Mouse (Mus musculus): Measurements from ENCODE around the gene Plekhf1. TPM values are rescaled to one million over a fixed set of nuclear protein-coding genes. Genes with fewer than 3 reads are reported as not detected.

Gene Plekhf1
- polyA plus RNA-seq, 1 experiment from 2014 or later = 3.0 TPM

GRCm38 (mm10) chr7:38226226-38226625, 1.6 kb downstream of the Plekhf1 start:
- DNase-seq (ENCODE audit: low spot score) (no peak), ATAC-seq (replicated peaks; ENCODE audit: insufficient number of reproducible peaks, low FRiP score, low TSS enrichment, low read depth) (no peak)
- Histone ChIP-seq H3K4me1 (ENCODE audit: control insufficient read depth, insufficient read depth, low read length) (no peaks in the 10 kb centered on the region), H3K9me3 (replicated peaks; ENCODE audit: control insufficient read depth, low read length) (no peaks in the 10 kb centered on the region), H3K9ac (replicated peaks; ENCODE audit: low read length) (no peak overlapping the region), H3K4me2 (ENCODE audit: low read depth, low read length) (no peak overlapping the region), H3K27me3 (ENCODE audit: control insufficient read depth, insufficient read depth, low read length) (peaks cover 4% of the 10 kb centered on the region), H3K36me3 (replicated peaks; ENCODE audit: control insufficient read depth, insufficient read depth, low read depth, low read length) (0 out of 2 replicates have a peak, but pooled peaks cover 2% of the 10 kb centered on the region), H3K27ac (replicated peaks; ENCODE audit: low read depth, low read length) (no peak overlapping the region), H3K4me3 (ENCODE audit: low read depth, low read length) (no peak overlapping the region)
- WGBS = 66% methylated on average over 2 of the region's 2 CpGs

GRCm38 (mm10) chr7:38224577-38225369, 3.0 kb downstream of the Plekhf1 start:
- no peak for DNase-seq (ENCODE audit: low spot score)
- Histone ChIP-seq H3K36me3 (replicated peaks; ENCODE audit: control insufficient read depth, insufficient read depth, low read depth, low read length) (0 out of 2 replicates have a peak, but pooled peaks cover 2% of the 10 kb centered on the region), H3K27ac (replicated peaks; ENCODE audit: low read depth, low read length) (no peak overlapping the region), H3K4me2 (ENCODE audit: low read depth, low read length) (no peak overlapping the region), H3K4me1 (ENCODE audit: control insufficient read depth, insufficient read depth, low read length) (no peaks in the 10 kb centered on the region), H3K9ac (replicated peaks; ENCODE audit: low read length) (no peak overlapping the region), H3K4me3 (ENCODE audit: low read depth, low read length) (no peak overlapping the region), H3K27me3 (ENCODE audit: control insufficient read depth, insufficient read depth, low read length) (no peaks in the 10 kb centered on the region), H3K9me3 (replicated peaks; ENCODE audit: control insufficient read depth, low read length) (no peaks in the 10 kb centered on the region)
- WGBS = 85% methylated on average over 13 of the region's 13 CpGs
- no peak for ATAC-seq (replicated peaks; ENCODE audit: insufficient number of reproducible peaks, low FRiP score, low TSS enrichment, low read depth)

GRCm38 (mm10) chr7:38220866-38221265, 7.0 kb downstream of the Plekhf1 start:
- ATAC-seq (replicated peaks; ENCODE audit: insufficient number of reproducible peaks, low FRiP score, low TSS enrichment, low read depth) (no peak), DNase-seq (ENCODE audit: low spot score) (no peak)
- Histone ChIP-seq H3K9me3 (replicated peaks; ENCODE audit: control insufficient read depth, low read length) (no peaks in the 10 kb centered on the region), H3K4me1 (ENCODE audit: control insufficient read depth, insufficient read depth, low read length) (no peaks in the 10 kb centered on the region), H3K36me3 (replicated peaks; ENCODE audit: control insufficient read depth, insufficient read depth, low read depth, low read length) (0 out of 2 replicates have a peak, but pooled peaks cover 2% of the 10 kb centered on the region), H3K27me3 (ENCODE audit: control insufficient read depth, insufficient read depth, low read length) (no peaks in the 10 kb centered on the region), H3K9ac (replicated peaks; ENCODE audit: low read length) (no peak overlapping the region), H3K4me2 (ENCODE audit: low read depth, low read length) (no peak overlapping the region), H3K4me3 (ENCODE audit: low read depth, low read length) (no peak overlapping the region), H3K27ac (replicated peaks; ENCODE audit: low read depth, low read length) (no peak overlapping the region)
- WGBS = 91% methylated on average over 7 of the region's 7 CpGs

- Histone ChIP-seq H3K9ac (replicated peaks; ENCODE audit: low read length) (no peak overlapping the region), H3K36me3 (replicated peaks; ENCODE audit: control insufficient read depth, insufficient read depth, low read depth, low read length) (0 out of 2 replicates have a peak, but pooled peaks cover 2% of the 10 kb centered on the region), H3K4me2 (ENCODE audit: low read depth, low read length) (no peak overlapping the region), H3K4me1 (ENCODE audit: control insufficient read depth, insufficient read depth, low read length) (no peaks in the 10 kb centered on the region), H3K4me3 (ENCODE audit: low read depth, low read length) (no peak overlapping the region), H3K27ac (replicated peaks; ENCODE audit: low read depth, low read length) (no peak overlapping the region), H3K9me3 (replicated peaks; ENCODE audit: control insufficient read depth, low read length) (no peaks in the 10 kb centered on the region), H3K27me3 (ENCODE audit: control insufficient read depth, insufficient read depth, low read length) (no peaks in the 10 kb centered on the region)
- no peak for DNase-seq (ENCODE audit: low spot score)
- WGBS = 86% methylated on average over 4 of the region's 4 CpGs
- no peak for ATAC-seq (replicated peaks; ENCODE audit: insufficient number of reproducible peaks, low FRiP score, low TSS enrichment, low read depth)
Observed at GRCm38 (mm10) chr7:38219526-38219925, 8.3 kb downstream of the Plekhf1 start.

- DNase-seq (ENCODE audit: low spot score) (no peak), ATAC-seq (replicated peaks; ENCODE audit: insufficient number of reproducible peaks, low FRiP score, low TSS enrichment, low read depth) (no peak)
- no peaks in the 10 kb centered on the region for H3K9me3 ChIP-seq (replicated peaks; ENCODE audit: control insufficient read depth, low read length)
- H3K4me3 ChIP-seq (ENCODE audit: low read depth, low read length) = no peak overlapping the region
- H3K4me1 ChIP-seq (ENCODE audit: control insufficient read depth, insufficient read depth, low read length) = no peaks in the 10 kb centered on the region
- H3K36me3 ChIP-seq (replicated peaks; ENCODE audit: control insufficient read depth, insufficient read depth, low read depth, low read length) = 0 out of 2 replicates have a peak, but pooled peaks cover 2% of the 10 kb centered on the region
- H3K9ac ChIP-seq (replicated peaks; ENCODE audit: low read length) = no peak overlapping the region
- 78% methylated on average over 8 of the region's 8 CpGs for WGBS
- no peaks in the 10 kb centered on the region for H3K27me3 ChIP-seq (ENCODE audit: control insufficient read depth, insufficient read depth, low read length)
- H3K27ac ChIP-seq (replicated peaks; ENCODE audit: low read depth, low read length) = no peak overlapping the region
- no peak overlapping the region for H3K4me2 ChIP-seq (ENCODE audit: low read depth, low read length)
Observed at GRCm38 (mm10) chr7:38218631-38219367, 9.0 kb downstream of the Plekhf1 start.

- DNase-seq (ENCODE audit: low spot score) (no peak), ATAC-seq (replicated peaks; ENCODE audit: insufficient number of reproducible peaks, low FRiP score, low TSS enrichment, low read depth) (no peak)
- Histone ChIP-seq H3K27ac (replicated peaks; ENCODE audit: low read depth, low read length) (no peak overlapping the region), H3K27me3 (ENCODE audit: control insufficient read depth, insufficient read depth, low read length) (no peaks in the 10 kb centered on the region), H3K4me1 (ENCODE audit: control insufficient read depth, insufficient read depth, low read length) (no peaks in the 10 kb centered on the region), H3K4me3 (ENCODE audit: low read depth, low read length) (no peak overlapping the region), H3K9me3 (replicated peaks; ENCODE audit: control insufficient read depth, low read length) (no peaks in the 10 kb centered on the region), H3K9ac (replicated peaks; ENCODE audit: low read length) (no peak overlapping the region), H3K36me3 (replicated peaks; ENCODE audit: control insufficient read depth, insufficient read depth, low read depth, low read length) (0 out of 2 replicates have a peak, but pooled peaks cover 2% of the 10 kb centered on the region), H3K4me2 (ENCODE audit: low read depth, low read length) (no peak overlapping the region)
- whole genome bisulfite sequencing = 56% methylated on average over 5 of the region's 5 CpGs
Observed at GRCm38 (mm10) chr7:38217417-38218171, 10.2 kb downstream of the Plekhf1 start.

- Histone ChIP-seq H3K9me3 (replicated peaks; ENCODE audit: control insufficient read depth, low read length) (no peaks in the 10 kb centered on the region), H3K27ac (replicated peaks; ENCODE audit: low read depth, low read length) (no peak overlapping the region), H3K4me3 (ENCODE audit: low read depth, low read length) (no peak overlapping the region), H3K4me2 (ENCODE audit: low read depth, low read length) (no peak overlapping the region), H3K36me3 (replicated peaks; ENCODE audit: control insufficient read depth, insufficient read depth, low read depth, low read length) (no peaks in the 10 kb centered on the region), H3K4me1 (ENCODE audit: control insufficient read depth, insufficient read depth, low read length) (no peaks in the 10 kb centered on the region), H3K9ac (replicated peaks; ENCODE audit: low read length) (no peak overlapping the region), H3K27me3 (ENCODE audit: control insufficient read depth, insufficient read depth, low read length) (no peaks in the 10 kb centered on the region)
- DNase-seq (ENCODE audit: low spot score) = no peak
- WGBS = 90% methylated on average over 6 of the region's 6 CpGs
- ATAC-seq (replicated peaks; ENCODE audit: insufficient number of reproducible peaks, low FRiP score, low TSS enrichment, low read depth) = no peak
Observed at GRCm38 (mm10) chr7:38215697-38216096, 12.1 kb downstream of the Plekhf1 start.

All from embryonic facial prominence, embryonic 11.5 days (tissue).